In genomic region chr6:108684430-108684829, GRCm38 (mm10) we compare ENCODE assay signal across 17 mouse cellular contexts.
"Had no signal": no experiment of that assay in that cellular context is flagged by ENCODE, and none has a peak within 500 bp of the region (broad histone marks: within the 10 kb centered on the region; RNA-seq: fewer than 3 reads in every experiment).

No protein-coding gene starts in this region.

- DNase-seq: liver, postnatal 0 days; lung, embryonic 14.5 days; lung, postnatal 14 days; lung, postnatal 36 days; right cerebral cortex, postnatal 14 days; thymus, adult 2 months; thymus, postnatal 25 days; thymus, postnatal 4 days had no signal

- H3K27ac ChIP-seq: liver, embryonic 15.5 days; macrophage; midbrain, embryonic 13.5 days; midbrain, embryonic 15.5 days; neural tube, embryonic 12.5 days; stomach, embryonic 15.5 days; stomach, postnatal 0 days had no signal

- H3K36me3 ChIP-seq: liver, embryonic 15.5 days; midbrain, embryonic 13.5 days; midbrain, embryonic 15.5 days; neural tube, embryonic 12.5 days; stomach, embryonic 15.5 days had no signal

- H3K4me1 ChIP-seq: liver, embryonic 15.5 days; midbrain, embryonic 13.5 days; midbrain, embryonic 15.5 days; neural tube, embryonic 12.5 days; stomach, embryonic 15.5 days had no signal

- H3K27me3 ChIP-seq: liver, embryonic 15.5 days; megakaryocyte, embryonic 14.5 days; midbrain, embryonic 13.5 days; midbrain, embryonic 15.5 days; neural tube, embryonic 12.5 days; stomach, embryonic 15.5 days had no signal

- ATAC-seq: liver, postnatal 0 days; midbrain, embryonic 13.5 days; midbrain, embryonic 15.5 days had no signal

- H3K9me3 ChIP-seq: liver, embryonic 15.5 days; megakaryocyte, embryonic 14.5 days; midbrain, embryonic 13.5 days; midbrain, embryonic 15.5 days; neural tube, embryonic 12.5 days; stomach, embryonic 15.5 days had no signal

- H3K9ac ChIP-seq: liver, embryonic 15.5 days; liver, postnatal 0 days; lung, embryonic 14.5 days; midbrain, embryonic 13.5 days; midbrain, embryonic 15.5 days; neural tube, embryonic 12.5 days; stomach, embryonic 15.5 days had no signal

- H3K4me3 ChIP-seq: liver, embryonic 15.5 days; megakaryocyte, embryonic 14.5 days; midbrain, embryonic 13.5 days; midbrain, embryonic 15.5 days; neural tube, embryonic 12.5 days; stomach, embryonic 15.5 days had no signal

- H3K4me2 ChIP-seq: liver, embryonic 15.5 days; lung, embryonic 14.5 days; midbrain, embryonic 11.5 days; midbrain, embryonic 13.5 days; midbrain, embryonic 15.5 days; neural tube, embryonic 12.5 days; stomach, embryonic 15.5 days had no signal
